Mouse (Mus musculus): ENCODE data around the gene Adck1. TPM values are rescaled to one million over a fixed set of nuclear protein-coding genes. Genes with fewer than 3 reads are reported as not detected.
A peak's percentile ranks its signal among the peaks of the same experiment; 100 is the strongest.

Adck1 gene
- total and polyA plus RNA-seq, 3 experiments: 25.0 to 37.4 (median 26.3) TPM

DNA sequence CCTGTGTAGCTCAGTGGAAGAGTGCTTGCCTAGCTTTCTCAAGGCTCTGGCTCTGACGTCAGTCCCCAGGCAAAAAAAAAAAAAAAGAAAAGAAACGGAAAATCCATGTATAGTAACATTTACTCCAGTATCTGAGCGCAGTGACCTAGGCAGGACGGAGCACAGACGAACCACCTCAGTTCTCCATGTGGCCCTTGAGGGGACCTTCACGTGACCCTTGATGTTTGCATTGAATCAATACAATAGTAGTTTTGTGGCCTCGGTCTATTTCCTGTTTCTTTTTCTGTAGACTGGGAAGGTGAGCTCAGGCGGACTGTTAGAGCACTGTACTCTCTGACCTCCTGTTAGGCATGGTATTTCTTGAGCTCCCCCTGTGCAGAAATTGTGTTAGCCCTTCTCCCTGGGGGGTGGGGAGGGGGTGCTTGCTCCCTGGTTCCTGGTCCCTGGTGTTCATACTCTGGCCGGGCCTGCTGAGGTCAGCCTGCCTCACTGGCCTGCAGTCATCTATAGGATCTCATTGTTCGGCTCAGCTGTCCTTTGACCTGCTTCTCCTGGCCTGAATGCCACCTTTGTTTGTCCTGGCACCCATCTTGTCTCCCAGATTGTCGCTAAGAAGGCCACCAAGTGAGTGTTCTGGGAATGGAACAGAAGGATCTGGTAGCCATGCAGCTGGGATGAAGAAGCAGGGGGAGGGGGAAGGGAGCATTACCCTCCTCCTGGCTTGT is 48.1 kb downstream of the Adck1 start:
- Histone ChIP-seq H3K36me3 (ENCODE audit: control insufficient read depth, insufficient read depth, low read length) (no peaks in the 10 kb centered on the region), H3K27ac (no peak overlapping the region), H3K79me2 (replicated peaks; ENCODE audit: control insufficient read depth, insufficient read depth, low read length) (no peaks in the 10 kb centered on the region), H3K9ac (ENCODE audit: low read depth, low read length) (no peak overlapping the region), H3K27me3 (ENCODE audit: control insufficient read depth, insufficient read depth, low read length) (no peaks in the 10 kb centered on the region), H3K4me1 (ENCODE audit: control insufficient read depth, insufficient read depth, low read length) (peaks cover 1% of the 10 kb centered on the region; the same call in 1 of the 2 replicates), H3K4me3 (no peak overlapping the region)
- no peak for TF ChIP-seq POLR2A (IDR thresholded peaks at IDR 0.05; ENCODE audit: insufficient read depth, low read depth, low read length)
- no peak for TF ChIP-seq EP300 (IDR thresholded peaks at IDR 0.05; ENCODE audit: insufficient read depth, low read depth, low read length)
- TF ChIP-seq CTCF (IDR thresholded peaks at IDR 0.05): no peak
- intact Hi-C loops (cut with DNase I): loop anchor here (5.0 kb wide), 1 partner anchor 584 kb away; no protein-coding TSS in a partner anchor
- WGBS: 47% methylated on average over 11 of the region's 11 CpGs
- DNase-seq: no peak

DNA sequence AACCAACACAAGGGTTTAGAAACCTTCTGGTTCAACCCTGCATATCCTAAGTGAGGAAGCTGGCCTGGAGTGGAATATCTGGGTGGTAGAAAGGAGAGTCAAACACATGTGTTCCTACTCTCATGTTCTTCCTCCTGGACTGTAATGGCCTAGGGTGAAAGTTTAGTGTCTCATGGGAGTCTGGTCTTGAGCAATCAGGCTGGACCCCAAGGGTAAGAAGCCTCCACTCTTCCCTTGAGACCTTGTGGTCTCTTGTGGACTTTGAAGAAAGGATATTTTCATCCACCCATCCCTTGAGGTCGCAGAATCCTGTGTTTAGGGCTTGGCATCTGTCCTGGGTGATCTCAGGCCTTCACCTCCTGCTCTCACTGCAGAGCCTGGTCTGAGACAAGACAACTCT is 52.9 kb downstream of the Adck1 start:
- 69% methylated on average over 1 of the region's 1 CpGs for WGBS
- Histone ChIP-seq H3K9ac (ENCODE audit: low read depth, low read length) (no peak overlapping the region), H3K27ac (no peak overlapping the region), H3K4me1 (ENCODE audit: control insufficient read depth, insufficient read depth, low read length) (0 out of 2 replicates have a peak, but pooled peaks cover 1% of the 10 kb centered on the region), H3K27me3 (ENCODE audit: control insufficient read depth, insufficient read depth, low read length) (no peaks in the 10 kb centered on the region), H3K36me3 (ENCODE audit: control insufficient read depth, insufficient read depth, low read length) (no peaks in the 10 kb centered on the region), H3K79me2 (replicated peaks; ENCODE audit: control insufficient read depth, insufficient read depth, low read length) (no peaks in the 10 kb centered on the region), H3K4me3 (no peak overlapping the region)
- TF ChIP-seq EP300 (IDR thresholded peaks at IDR 0.05; ENCODE audit: insufficient read depth, low read depth, low read length) (no peak), CTCF (IDR thresholded peaks at IDR 0.05) (no peak), POLR2A (IDR thresholded peaks at IDR 0.05; ENCODE audit: insufficient read depth, low read depth, low read length) (no peak)
- intact Hi-C loops (cut with DNase I): no loop called here
- DNase-seq: no peak

DNA sequence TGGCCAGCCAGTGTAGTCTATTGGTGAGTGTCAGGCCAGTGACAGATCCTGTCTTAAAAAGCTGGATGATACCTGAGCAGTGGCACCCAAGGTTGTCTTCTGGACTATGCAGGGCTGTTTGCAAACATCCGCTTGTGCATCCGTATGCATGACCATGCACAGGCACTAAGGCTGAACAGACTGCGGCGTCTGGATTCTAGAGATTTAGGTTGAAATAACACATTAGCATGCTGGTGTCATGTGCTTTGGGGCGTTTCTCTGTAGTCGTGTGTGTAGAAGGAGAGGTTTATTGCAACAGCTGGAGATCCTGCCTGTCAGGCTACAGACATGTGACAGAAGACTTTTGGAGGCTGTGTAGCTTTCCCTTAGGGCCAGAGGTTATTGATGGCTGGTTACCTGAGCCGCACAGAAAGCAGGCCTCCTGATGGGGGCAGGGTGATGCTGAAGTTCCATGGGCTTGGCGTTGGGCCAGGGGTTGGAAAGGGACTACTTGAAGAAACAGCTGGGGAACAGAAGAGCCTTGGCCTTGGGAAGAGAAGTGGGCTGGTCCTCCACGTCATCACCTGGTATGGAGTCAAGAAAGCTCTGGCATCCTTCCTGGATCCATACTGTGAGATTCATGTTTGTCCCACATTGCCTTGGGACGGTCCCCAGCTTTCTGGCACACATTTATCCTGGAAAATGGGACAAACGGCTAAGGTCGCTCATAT is 59.7 kb downstream of the Adck1 start:
- Histone ChIP-seq H3K4me1 (ENCODE audit: control insufficient read depth, insufficient read depth, low read length) (peaks cover 1% of the 10 kb centered on the region; the same call in 1 of the 2 replicates), H3K36me3 (ENCODE audit: control insufficient read depth, insufficient read depth, low read length) (no peaks in the 10 kb centered on the region), H3K27me3 (ENCODE audit: control insufficient read depth, insufficient read depth, low read length) (no peaks in the 10 kb centered on the region), H3K79me2 (replicated peaks; ENCODE audit: control insufficient read depth, insufficient read depth, low read length) (no peaks in the 10 kb centered on the region), H3K27ac (no peak overlapping the region), H3K4me3 (no peak overlapping the region), H3K9ac (ENCODE audit: low read depth, low read length) (no peak overlapping the region)
- intact Hi-C loops (cut with DNase I): no loop called here
- WGBS: 74% methylated on average over 12 of the region's 12 CpGs
- DNase-seq: peak; percentile 16 to 29
- TF ChIP-seq EP300 (IDR thresholded peaks at IDR 0.05; ENCODE audit: insufficient read depth, low read depth, low read length) (no peak), CTCF (IDR thresholded peaks at IDR 0.05) (no peak), POLR2A (IDR thresholded peaks at IDR 0.05; ENCODE audit: insufficient read depth, low read depth, low read length) (no peak)

DNA sequence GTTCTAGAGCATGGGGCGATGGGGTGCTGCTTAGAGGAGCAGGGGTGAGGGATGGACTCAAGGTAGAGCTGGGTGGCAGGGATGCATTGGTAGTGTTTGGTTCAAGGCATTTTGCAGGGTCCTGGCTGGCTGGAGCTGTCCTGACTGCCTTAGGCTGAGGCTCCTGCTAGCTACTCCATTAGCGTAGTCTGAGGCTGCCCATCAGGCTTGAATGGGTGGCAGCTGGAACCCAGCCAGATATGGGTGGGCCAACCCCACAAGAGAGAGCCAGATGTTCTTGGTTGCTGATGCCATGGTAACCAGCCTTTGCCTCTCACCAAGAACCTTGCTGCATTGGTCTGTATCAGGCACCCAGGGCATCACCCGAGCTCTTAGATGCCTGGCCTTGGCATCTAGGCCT is 66.6 kb downstream of the Adck1 start:
- Histone ChIP-seq H3K36me3 (ENCODE audit: control insufficient read depth, insufficient read depth, low read length) (no peaks in the 10 kb centered on the region), H3K4me3 (no peak overlapping the region), H3K79me2 (replicated peaks; ENCODE audit: control insufficient read depth, insufficient read depth, low read length) (no peaks in the 10 kb centered on the region; the same call in 1 of the 2 replicates), H3K27me3 (ENCODE audit: control insufficient read depth, insufficient read depth, low read length) (no peaks in the 10 kb centered on the region), H3K27ac (peak overlapping the region; percentile 41; the same call in 1 of the 2 replicates), H3K4me1 (ENCODE audit: control insufficient read depth, insufficient read depth, low read length) (peaks cover 10% of the 10 kb centered on the region; the same call in 1 of the 2 replicates), H3K9ac (ENCODE audit: low read depth, low read length) (no peak overlapping the region)
- DNase-seq: no peak
- intact Hi-C loops (cut with DNase I): no loop called here
- 90% methylated on average over 3 of the region's 3 CpGs for WGBS
- TF ChIP-seq EP300 (IDR thresholded peaks at IDR 0.05; ENCODE audit: insufficient read depth, low read depth, low read length) (no peak), POLR2A (IDR thresholded peaks at IDR 0.05; ENCODE audit: insufficient read depth, low read depth, low read length) (no peak), CTCF (IDR thresholded peaks at IDR 0.05) (no peak)

DNA sequence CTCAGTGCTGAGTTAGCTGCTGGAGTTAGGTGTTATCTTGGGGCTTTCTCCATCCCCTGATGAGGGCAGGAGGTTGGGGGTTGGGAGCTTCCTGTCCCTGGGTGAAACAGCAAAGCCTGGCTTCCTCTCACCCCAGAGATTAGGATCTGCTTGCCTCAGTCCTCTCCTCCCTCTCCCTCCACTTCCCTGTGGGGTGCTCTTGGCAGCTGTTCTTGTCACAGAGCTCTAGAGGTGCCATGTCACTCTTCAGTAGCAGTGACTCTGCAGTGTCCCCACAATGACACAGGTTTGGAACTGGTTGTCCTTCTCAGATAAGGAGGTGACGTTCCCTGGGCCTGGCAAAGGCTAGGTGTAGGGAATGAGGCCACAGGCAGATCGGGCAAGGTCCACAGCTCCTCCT is 68.4 kb downstream of the Adck1 start:
- Histone ChIP-seq H3K4me1 (ENCODE audit: control insufficient read depth, insufficient read depth, low read length) (peaks cover 10% of the 10 kb centered on the region; the same call in 1 of the 2 replicates), H3K36me3 (ENCODE audit: control insufficient read depth, insufficient read depth, low read length) (no peaks in the 10 kb centered on the region), H3K9ac (ENCODE audit: low read depth, low read length) (no peak overlapping the region), H3K79me2 (replicated peaks; ENCODE audit: control insufficient read depth, insufficient read depth, low read length) (no peaks in the 10 kb centered on the region; the same call in 1 of the 2 replicates), H3K27me3 (ENCODE audit: control insufficient read depth, insufficient read depth, low read length) (no peaks in the 10 kb centered on the region), H3K27ac (peak overlapping the region; percentile 49), H3K4me3 (no peak overlapping the region)
- peak; percentile 34 to 71 for DNase-seq
- intact Hi-C loops (cut with DNase I): no loop called here
- TF ChIP-seq CTCF (IDR thresholded peaks at IDR 0.05): no peak
- TF ChIP-seq EP300 (IDR thresholded peaks at IDR 0.05; ENCODE audit: insufficient read depth, low read depth, low read length): peak; percentile 88
- 55% methylated on average over 2 of the region's 2 CpGs for WGBS

DNA sequence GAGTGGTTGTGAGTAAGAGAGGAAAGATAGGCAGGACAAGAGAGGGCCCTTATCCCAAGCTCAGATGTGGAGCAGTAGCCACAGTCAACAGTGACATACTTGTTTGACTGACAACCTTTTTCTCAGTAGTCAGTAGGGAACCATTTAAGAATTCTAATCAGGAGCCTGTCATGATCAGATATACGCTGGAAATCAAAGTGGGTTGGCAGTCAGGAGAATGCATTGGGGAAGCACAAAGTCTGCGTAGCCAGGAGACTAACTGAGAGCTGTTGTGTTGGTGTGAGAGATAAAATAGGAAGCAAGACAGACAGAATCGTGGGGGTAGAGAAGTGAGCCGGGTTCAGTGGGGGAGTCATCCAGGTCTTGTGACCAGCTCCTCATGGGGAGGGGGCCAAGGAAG is 71.9 kb downstream of the Adck1 start:
- DNase-seq: no peak
- intact Hi-C loops (cut with DNase I): no loop called here
- Histone ChIP-seq H3K79me2 (replicated peaks; ENCODE audit: control insufficient read depth, insufficient read depth, low read length) (no peaks in the 10 kb centered on the region), H3K4me3 (no peak overlapping the region), H3K4me1 (ENCODE audit: control insufficient read depth, insufficient read depth, low read length) (peaks cover 3% of the 10 kb centered on the region; the same call in 1 of the 2 replicates), H3K9ac (ENCODE audit: low read depth, low read length) (no peak overlapping the region), H3K27ac (no peak overlapping the region), H3K27me3 (ENCODE audit: control insufficient read depth, insufficient read depth, low read length) (no peaks in the 10 kb centered on the region), H3K36me3 (ENCODE audit: control insufficient read depth, insufficient read depth, low read length) (no peaks in the 10 kb centered on the region)
- 78% methylated on average over 4 of the region's 4 CpGs for WGBS
- TF ChIP-seq CTCF (IDR thresholded peaks at IDR 0.05) (no peak), POLR2A (IDR thresholded peaks at IDR 0.05; ENCODE audit: insufficient read depth, low read depth, low read length) (no peak), EP300 (IDR thresholded peaks at IDR 0.05; ENCODE audit: insufficient read depth, low read depth, low read length) (no peak)
